Mouse (Mus musculus) G1E (cell line): Measurements from ENCODE around the gene Abcg8.

Source experiments
- CTCF ChIP-seq: IDR thresholded peaks from 2 replicates; pipeline ENCODE4 v1.5.1; 2012; ENCODE audit warnings: low read depth, low read length, inconsistent platforms, mixed read lengths
- GATA1 ChIP-seq: IDR thresholded peaks from 2 replicates; pipeline ENCODE4 v1.6.1; 2012; ENCODE audit warnings: borderline replicate concordance, low read length, inconsistent platforms, mixed read lengths
- GATA2 ChIP-seq: IDR thresholded peaks from 2 replicates; pipeline ENCODE4 v1.6.1; 2012; ENCODE audit warnings: low read depth, low read length, inconsistent platforms, borderline replicate concordance
- POLR2AphosphoS5 ChIP-seq: IDR thresholded peaks from 2 replicates; pipeline ENCODE4 v1.6.1; 2012; ENCODE audit warnings: low read depth, low read length, inconsistent platforms; ENCODE audit not compliant: insufficient replicate concordance
- TAL1 ChIP-seq: conservative IDR thresholded peaks from 2 replicates; pipeline ENCODE4 v1.6.1; 2012; ENCODE audit warnings: low read depth, low read length, inconsistent platforms, mixed read lengths

GRCm38 (mm10) chr17:84645894-84646293 is 30.2 kb upstream of the Abcg8 start:
- TF ChIP-seq CTCF = no peak
- TF ChIP-seq GATA1 = no peak
- TF ChIP-seq POLR2AphosphoS5 = no peak
- TF ChIP-seq TAL1 = no peak
- TF ChIP-seq GATA2 = no peak
